Mouse (Mus musculus) heart, adult 2 months (tissue): Measurements from ENCODE around the gene Dscam. TPM values are rescaled to one million over a fixed set of nuclear protein-coding genes. Genes with fewer than 3 reads are reported as not detected.

Experiments
- DNase-seq, 2 experiments: peaks; one replicate each; pipeline ENCODE4 v3.0.0; 2021
- H3K27ac ChIP-seq: fragments of 200-600 bp; 2 replicates; pipeline ENCODE4 v1.8.1; 2022
- H3K27me3 ChIP-seq: fragments of 200-500 bp; 2 replicates; pipeline ENCODE4 v1.6.1; 2012; ENCODE audit warnings: mild to moderate bottlenecking, low read length, inconsistent platforms, mixed read lengths; ENCODE audit not compliant: control insufficient read depth, insufficient read depth
- H3K36me3 ChIP-seq: fragments of 200-500 bp; 2 replicates; pipeline ENCODE4 v1.6.1; 2012; ENCODE audit warnings: low read length, inconsistent platforms; ENCODE audit not compliant: control insufficient read depth, insufficient read depth
- H3K4me1 ChIP-seq: fragments of 200-500 bp; 2 replicates; pipeline ENCODE4 v1.6.1; 2011; ENCODE audit warnings: low read length; ENCODE audit not compliant: control insufficient read depth, insufficient read depth
- H3K4me3 ChIP-seq: fragments of 200-600 bp; 2 replicates; pipeline ENCODE4 v1.8.1; 2022
- H3K79me2 ChIP-seq: fragments of 200-500 bp; replicated peaks from 2 replicates; pipeline ENCODE4 v1.6.1; 2012; ENCODE audit warnings: mild to moderate bottlenecking, inconsistent platforms, low read length, moderate library complexity, mixed read lengths; ENCODE audit not compliant: control insufficient read depth, insufficient read depth
- H3K9ac ChIP-seq: fragments of 200-500 bp; 2 replicates; pipeline ENCODE4 v1.6.1; 2012; ENCODE audit warnings: low read depth, mild to moderate bottlenecking, control low read depth, inconsistent platforms, low read length, mixed read lengths
- CTCF ChIP-seq: fragments of 200-600 bp; IDR thresholded peaks from 2 replicates; pipeline ENCODE4 v1.8.1; 2022; ENCODE audit warnings: antibody characterized with exemption, mild to moderate bottlenecking, moderate library complexity
- EP300 ChIP-seq: fragments of 200-500 bp; IDR thresholded peaks from 2 replicates; pipeline ENCODE4 v1.6.1; 2011; ENCODE audit warnings: low read depth, low read length, control low read depth; ENCODE audit not compliant: insufficient read depth
- POLR2A ChIP-seq: fragments of 200-500 bp; IDR thresholded peaks from 2 replicates; pipeline ENCODE4 v1.6.1; 2011; ENCODE audit warnings: mild to moderate bottlenecking, low read depth, low read length, control low read depth; ENCODE audit not compliant: insufficient read depth
- WGBS: fragments of 180-500 bp; shearing (Covaris S2); methylation state at CpG from one replicate; pipeline ENCODE4 v1.1.7; 2018; 5-methylcytosine and 5-hydroxymethylcytosine counted together
- intact Hi-C: fragments of 180-260 bp; cut with DNase I; formaldehyde crosslinking; loops from one replicate; pipeline ENCODE4 v1.15.1; 2025
- polyA plus RNA-seq: library from polyadenylated mRNA; depleted of rRNA; stranded (reverse); fragments of >200 nt; gene quantifications from 2 replicates; pipeline ENCODE4 v1.2.3, GENCODE M21; 2012
- total RNA-seq, 2 experiments: library from RNA; stranded (reverse); gene quantifications; 2 replicates each; pipeline ENCODE4 v1.2.3; 2021

Dscam gene
- total and polyA plus RNA-seq, 3 experiments: 0.06 TPM; not detected in 2

- H3K27me3 ChIP-seq: peaks cover 2% of the 10 kb centered on the region
- WGBS: 64% methylated on average over 3 of the region's 3 CpGs
- intact Hi-C loops: no loop called here
These were observed 1.9 kb downstream of the Dscam start for GRCm38 (mm10) chr16:97168614-97169013.

GRCm38 (mm10) chr16:97168030-97168429, 2.5 kb downstream of the Dscam start:
- no peak overlapping the region for H3K4me3 ChIP-seq
- H3K27me3 ChIP-seq: peaks cover 2% of the 10 kb centered on the region
- no peaks in the 10 kb centered on the region for H3K36me3 ChIP-seq
- H3K27ac ChIP-seq: no peak overlapping the region
- H3K9ac ChIP-seq: no peak overlapping the region
- no peaks in the 10 kb centered on the region for H3K79me2 ChIP-seq
- 80% methylated on average over 1 of the region's 1 CpGs for WGBS
- TF ChIP-seq CTCF: no peak
- TF ChIP-seq EP300: no peak
- no peak for TF ChIP-seq POLR2A
- no peaks in the 10 kb centered on the region for H3K4me1 ChIP-seq
- intact Hi-C loops: no loop called here
- DNase-seq: no peak

More at GRCm38 (mm10) chr16:97168614-97169013, 1.9 kb downstream of the Dscam start:
- no peak for TF ChIP-seq POLR2A
- no peak for TF ChIP-seq CTCF
- no peak for TF ChIP-seq EP300
- Histone ChIP-seq H3K36me3 (no peaks in the 10 kb centered on the region), H3K27ac (no peak overlapping the region), H3K79me2 (no peaks in the 10 kb centered on the region), H3K4me3 (no peak overlapping the region), H3K9ac (no peak overlapping the region), H3K4me1 (no peaks in the 10 kb centered on the region)
- no peak for DNase-seq

- H3K4me3 ChIP-seq: no peak overlapping the region
- 59% methylated on average over 2 of the region's 2 CpGs for WGBS
- peaks cover 2% of the 10 kb centered on the region for H3K27me3 ChIP-seq
- H3K27ac ChIP-seq: no peak overlapping the region
- TF ChIP-seq POLR2A: no peak
- TF ChIP-seq EP300: no peak
- TF ChIP-seq CTCF: no peak
- no peak for DNase-seq
- H3K36me3 ChIP-seq: no peaks in the 10 kb centered on the region
- H3K9ac ChIP-seq: no peak overlapping the region
- H3K4me1 ChIP-seq: no peaks in the 10 kb centered on the region
- intact Hi-C loops: loop anchor here (2.0 kb wide), 1 partner anchor 269 kb away; no protein-coding TSS in a partner anchor
- H3K79me2 ChIP-seq: no peaks in the 10 kb centered on the region
These were observed 4.4 kb downstream of the Dscam start for GRCm38 (mm10) chr16:97166166-97166565.

DNA sequence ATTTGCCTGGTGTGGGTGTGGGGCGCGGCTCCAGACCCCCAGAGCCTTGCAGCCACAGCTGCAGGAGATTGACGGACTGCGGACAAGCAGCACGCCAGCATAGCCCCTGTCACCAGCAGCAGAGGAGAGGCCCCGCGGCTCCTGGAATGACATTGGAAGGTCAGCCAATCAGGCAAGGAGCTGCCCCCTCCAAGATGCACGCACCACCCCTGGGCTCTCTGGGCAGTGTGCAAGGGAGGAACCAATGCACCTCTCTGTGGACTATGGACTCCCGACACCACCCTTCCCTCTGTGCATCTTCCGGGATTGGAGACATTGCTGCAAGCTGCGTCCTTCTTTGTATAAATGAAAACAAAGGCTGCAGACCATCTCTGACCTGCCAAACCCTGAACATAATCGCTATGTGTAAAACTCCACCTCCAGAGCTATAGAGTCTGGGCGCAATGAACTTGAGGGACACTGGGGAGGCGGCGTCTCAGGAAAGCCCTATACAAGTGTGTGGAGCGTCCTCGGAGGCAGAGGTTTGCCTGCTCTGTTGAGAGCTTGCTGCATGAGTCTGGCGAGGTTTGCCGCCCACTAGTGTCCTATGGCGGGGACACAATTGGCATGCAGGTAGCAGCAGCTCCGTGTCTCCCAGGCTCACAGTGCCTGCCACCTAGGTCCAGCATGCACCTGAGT, 5.0 kb downstream of the Dscam start:
- TF ChIP-seq CTCF (peak; percentile 66), EP300 (no peak), POLR2A (no peak)
- Histone ChIP-seq H3K79me2 (no peaks in the 10 kb centered on the region), H3K27ac (no peak overlapping the region), H3K4me3 (no peak overlapping the region), H3K4me1 (no peaks in the 10 kb centered on the region), H3K9ac (no peak overlapping the region), H3K36me3 (no peaks in the 10 kb centered on the region), H3K27me3 (peaks cover under 1% of the 10 kb centered on the region)
- intact Hi-C loops: loop anchor here (2.0 kb wide), 1 partner anchor 269 kb away; no protein-coding TSS in a partner anchor
- WGBS: 2% methylated on average over 21 of the region's 21 CpGs
- DNase-seq: peak; percentile 9 to 33

GRCm38 (mm10) chr16:97158279-97158678, 12.3 kb downstream of the Dscam start:
- H3K27me3 ChIP-seq: no peaks in the 10 kb centered on the region
- H3K27ac ChIP-seq: no peak overlapping the region
- no peaks in the 10 kb centered on the region for H3K4me1 ChIP-seq
- H3K4me3 ChIP-seq: no peak overlapping the region
- no peak for DNase-seq
- TF ChIP-seq POLR2A (no peak), EP300 (no peak), CTCF (no peak)
- intact Hi-C loops: no loop called here
- 57% methylated on average over 4 of the region's 4 CpGs for WGBS
- H3K79me2 ChIP-seq: no peaks in the 10 kb centered on the region
- no peaks in the 10 kb centered on the region for H3K36me3 ChIP-seq
- no peak overlapping the region for H3K9ac ChIP-seq

- intact Hi-C loops: no loop called here
- Histone ChIP-seq H3K36me3 (no peaks in the 10 kb centered on the region), H3K9ac (no peak overlapping the region), H3K79me2 (no peaks in the 10 kb centered on the region), H3K4me1 (no peaks in the 10 kb centered on the region), H3K27me3 (peaks cover 2% of the 10 kb centered on the region; the same call in 1 of the 2 replicates), H3K27ac (no peak overlapping the region), H3K4me3 (no peak overlapping the region)
- WGBS: 80% methylated on average over 12 of the region's 12 CpGs
- no peak for TF ChIP-seq CTCF
- no peak for TF ChIP-seq EP300
- TF ChIP-seq POLR2A: no peak
- no peak for DNase-seq
These were observed 25.9 kb downstream of the Dscam start for GRCm38 (mm10) chr16:97144544-97145194.
